26 mouse cellular contexts compared by ENCODE assay signal in genomic region chr5:67640596-67641312, GRCm38 (mm10). TPM values are rescaled to one million over a fixed set of nuclear protein-coding genes. Genes with fewer than 3 reads are reported as not detected.
DNase-seq lines count a peak whose midpoint lies in the region; ATAC-seq and TF ChIP-seq lines count a peak whose summit lies in the region.
"Had no signal": no experiment of that assay in that cellular context is flagged by ENCODE, and none has a peak within 500 bp of the region (broad histone marks: within the 10 kb centered on the region; RNA-seq: fewer than 3 reads in every experiment).

No protein-coding gene starts in this region.

- H3K36me3 ChIP-seq in kidney, embryonic 16.5 days (ENCODE audit: insufficient read depth, low read length): no peaks in the 10 kb centered on the region
- no peaks in the 10 kb centered on the region for H3K36me3 ChIP-seq in kidney, adult 2 months (ENCODE audit: control insufficient read depth, insufficient read depth, low read length)
- no peaks in the 10 kb centered on the region for H3K36me3 ChIP-seq in limb, embryonic 10.5 days
- H3K36me3 ChIP-seq in neural tube, embryonic 11.5 days (ENCODE audit: control insufficient read depth, insufficient read depth, low read length): no peaks in the 10 kb centered on the region; the same call in 1 of the 2 replicates
- H3K36me3 ChIP-seq: intestine, embryonic 15.5 days had no signal

- TF ChIP-seq CTCF in kidney, adult 2 months (conservative IDR thresholded peaks at IDR 0.05; ENCODE audit: insufficient read depth, insufficient read length, low read depth, low read length): no peak

- DNase-seq in embryo, embryonic 10 days (ENCODE audit: low spot score): peak; percentile 74
- DNase-seq in embryo, embryonic 9.5 days (ENCODE audit: extremely low spot score): no peak
- no peak for DNase-seq in kidney, adult 2 months
- peak; percentile 62 for DNase-seq in limb, embryonic 10.5 days (ENCODE audit: low spot score)
- DNase-seq in neural tube, embryonic 11.5 days (ENCODE audit: low spot score): no peak
- no peak for DNase-seq in gastrocnemius, adult 8-10 months (ENCODE audit: low spot score in 2 of 2)
- DNase-seq: adrenal gland, adult 8-10 months; cerebellum, adult 18-20 months; cerebellum, postnatal 14 days; gastrocnemius, postnatal 25 days; kidney, postnatal 36 days; lung, embryonic 14.5 days; thymus, adult 2 months; thymus, postnatal 4 days had no signal

- no peak for TF ChIP-seq POLR2A in kidney, adult 2 months (IDR thresholded peaks at IDR 0.05; ENCODE audit: low read depth, low read length)

- no peak overlapping the region for H3K4me2 ChIP-seq in kidney, embryonic 16.5 days (replicated peaks; ENCODE audit: low read depth, low read length)
- no peak overlapping the region for H3K4me2 ChIP-seq in neural tube, embryonic 11.5 days (ENCODE audit: low read depth)
- H3K4me2 ChIP-seq: forebrain, embryonic 15.5 days; hindbrain, embryonic 14.5 days; intestine, embryonic 15.5 days; lung, embryonic 14.5 days; midbrain, embryonic 15.5 days had no signal

- H3K4me1 ChIP-seq in kidney, embryonic 16.5 days (ENCODE audit: insufficient read depth, low read length): peaks cover 15% of the 10 kb centered on the region
- no peaks in the 10 kb centered on the region for H3K4me1 ChIP-seq in kidney, adult 2 months (ENCODE audit: control insufficient read depth, insufficient read depth, low read length)
- H3K4me1 ChIP-seq in limb, embryonic 10.5 days: peaks cover 51% of the 10 kb centered on the region
- H3K4me1 ChIP-seq in neural tube, embryonic 11.5 days (ENCODE audit: control insufficient read depth, insufficient read depth, low read length): no peaks in the 10 kb centered on the region; the same call in 1 of the 2 replicates
- H3K4me1 ChIP-seq: forebrain, embryonic 15.5 days; intestine, embryonic 15.5 days; midbrain, embryonic 15.5 days had no signal

- H3K4me3 ChIP-seq in kidney, embryonic 16.5 days (ENCODE audit: low read length): no peak overlapping the region
- no peak overlapping the region for H3K4me3 ChIP-seq in kidney, adult 2 months (ENCODE audit: insufficient read depth, low read depth, low read length)
- peak overlapping the region; percentile 16 for H3K4me3 ChIP-seq in limb, embryonic 10.5 days
- no peak overlapping the region for H3K4me3 ChIP-seq in neural tube, embryonic 11.5 days (ENCODE audit: low read depth, low read length)
- H3K4me3 ChIP-seq: forebrain, embryonic 15.5 days; intestine, embryonic 15.5 days; left cerebral cortex, adult 2 months; midbrain, embryonic 15.5 days had no signal

- no peak overlapping the region for H3K9ac ChIP-seq in kidney, embryonic 16.5 days (replicated peaks; ENCODE audit: low read length)
- H3K9ac ChIP-seq in neural tube, embryonic 11.5 days (ENCODE audit: low read length): no peak overlapping the region
- H3K9ac ChIP-seq: forebrain, embryonic 15.5 days; hindbrain, embryonic 14.5 days; intestine, embryonic 15.5 days; liver, embryonic 14.5 days; lung, embryonic 14.5 days; midbrain, embryonic 15.5 days had no signal

- no peaks in the 10 kb centered on the region for H3K27me3 ChIP-seq in kidney, embryonic 16.5 days (ENCODE audit: insufficient read depth, low read length)
- no peaks in the 10 kb centered on the region for H3K27me3 ChIP-seq in kidney, adult 2 months (replicated peaks; ENCODE audit: control insufficient read depth, insufficient read depth, low read length)
- H3K27me3 ChIP-seq in limb, embryonic 10.5 days (ENCODE audit: low read depth, poor library complexity, severe bottlenecking): peaks cover 16% of the 10 kb centered on the region; the same call in 1 of the 2 replicates
- no peaks in the 10 kb centered on the region for H3K27me3 ChIP-seq in neural tube, embryonic 11.5 days (ENCODE audit: control insufficient read depth, insufficient read depth, low read length)
- H3K27me3 ChIP-seq: forebrain, embryonic 15.5 days; intestine, embryonic 15.5 days had no signal

- H3K27ac ChIP-seq in kidney, embryonic 16.5 days (ENCODE audit: low read length): peak overlapping the region; percentile 40; the same call in 1 of the 2 replicates
- no peak overlapping the region for H3K27ac ChIP-seq in kidney, adult 2 months (ENCODE audit: insufficient read depth, low read depth, low read length)
- H3K27ac ChIP-seq in limb, embryonic 10.5 days: peak overlapping the region; percentile 43; the same call in 1 of the 2 replicates
- no peak overlapping the region for H3K27ac ChIP-seq in neural tube, embryonic 11.5 days (ENCODE audit: low read depth, low read length)
- H3K27ac ChIP-seq: forebrain, embryonic 15.5 days; hindbrain, embryonic 14.5 days; intestine, embryonic 15.5 days; left cerebral cortex, adult 2 months; liver, embryonic 14.5 days; midbrain, embryonic 15.5 days; stomach, postnatal 0 days had no signal

- 56% methylated on average over 8 of the region's 8 CpGs for WGBS in kidney, embryonic 16.5 days
- 67% methylated on average over 8 of the region's 8 CpGs for WGBS in kidney, adult 2 months
- 40% methylated on average over 8 of the region's 8 CpGs for WGBS in limb, embryonic 10.5 days
- WGBS in neural tube, embryonic 11.5 days: 50% methylated on average over 8 of the region's 8 CpGs

- no peaks in the 10 kb centered on the region for H3K9me3 ChIP-seq in kidney, embryonic 16.5 days (ENCODE audit: low read length)
- H3K9me3 ChIP-seq in limb, embryonic 10.5 days (replicated peaks): no peaks in the 10 kb centered on the region
- H3K9me3 ChIP-seq in neural tube, embryonic 11.5 days (ENCODE audit: control insufficient read depth, low read length): no peaks in the 10 kb centered on the region
- H3K9me3 ChIP-seq: forebrain, embryonic 15.5 days; intestine, embryonic 15.5 days; midbrain, embryonic 15.5 days had no signal

- ATAC-seq in kidney, embryonic 16.5 days (ENCODE audit: low FRiP score, low TSS enrichment): no peak; the same call in 1 of the 2 replicates
- 0 out of 2 replicates have a peak, but pooled peaks have one; percentile 11 for ATAC-seq in neural tube, embryonic 11.5 days (ENCODE audit: insufficient read depth, low FRiP score, low TSS enrichment)
- ATAC-seq in cerebellum, adult (ENCODE audit: insufficient number of reproducible peaks, low FRiP score, low TSS enrichment): no peak
- ATAC-seq: activated CD4-positive, CD25-positive, alpha-beta regulatory T cell, adult 4 months; forebrain, embryonic 15.5 days; intestine, embryonic 15.5 days; midbrain, embryonic 15.5 days had no signal

RNA-seq across cellular contexts. Expression of gene Shisa3, which starts 33.1 kb away (rescaled TPM):
- polyA plus RNA-seq in kidney, embryonic 16.5 days (2015; fragmentation: Nextera tagmentation; extraction: Ambion mirVana): 92.3 and 109 TPM in 2 replicates
- 11.4 and 12.4 TPM in 2 replicates for polyA plus RNA-seq in kidney, adult 2 months (2012; rRNA removed)
- polyA plus RNA-seq in limb, embryonic 10.5 days (2016; fragmentation: Nextera tagmentation; extraction: Ambion mirVana): 4.8 and 5.2 TPM in 2 replicates
- 10.0 and 13.2 TPM in 2 replicates for polyA plus RNA-seq in neural tube, embryonic 11.5 days (2014; fragmentation: Nextera tagmentation; extraction: Ambion mirVana)
- total RNA-seq in gastrocnemius, adult 8-10 months (2022): 1 to 10 TPM; 1.1 to 2.1 (median 1.7) TPM
- total RNA-seq: megakaryocyte, adult 5-6 weeks; neutrophil, adult 5-6 weeks had no signal

Comparison
In these comparisons a context has a peak if more than half of its experiments do, and no peak if none do; other contexts are left out.
1. DNase-seq: peak in embryo, embryonic 10 days (single experiment) and limb, embryonic 10.5 days (single experiment); none in embryo, embryonic 9.5 days (single experiment), kidney, adult 2 months (single experiment), neural tube, embryonic 11.5 days (single experiment) and gastrocnemius, adult 8-10 months (0 of 2).
2. H3K27ac ChIP-seq: peak in kidney, embryonic 16.5 days (single experiment) and limb, embryonic 10.5 days (single experiment); none in kidney, adult 2 months (single experiment) and neural tube, embryonic 11.5 days (single experiment).